Mouse (Mus musculus) cerebellum, adult 2 months (tissue): ENCODE results near the gene Slc15a3. TPM values are rescaled to one million over a fixed set of nuclear protein-coding genes. Genes with fewer than 3 reads are reported as not detected.

Experiments
- DNase-seq, 2 experiments: peaks; one replicate each; pipeline ENCODE4 v3.0.0; 2021
- H3K27ac ChIP-seq: fragments of 200-500 bp; 2 replicates; pipeline ENCODE4 v1.5.1; 2012; ENCODE audit warnings: low read length, control low read depth, inconsistent platforms; ENCODE audit not compliant: insufficient read depth
- H3K27me3 ChIP-seq: fragments of 200-500 bp; 2 replicates; pipeline ENCODE4 v1.6.1; 2012; ENCODE audit warnings: inconsistent platforms, mild to moderate bottlenecking, low read length, moderate library complexity; ENCODE audit not compliant: control insufficient read depth, insufficient read depth
- H3K4me1 ChIP-seq: fragments of 200-500 bp; 2 replicates; pipeline ENCODE4 v1.6.1; 2011; ENCODE audit warnings: low read length; ENCODE audit not compliant: control insufficient read depth, insufficient read depth
- H3K4me3 ChIP-seq: fragments of 200-500 bp; replicated peaks from 2 replicates; pipeline ENCODE3; 2011; ENCODE audit warnings: mild to moderate bottlenecking, low read depth, low read length, control low read depth; ENCODE audit not compliant: insufficient read depth
- CTCF ChIP-seq: fragments of 200-500 bp; IDR thresholded peaks from 2 replicates; pipeline ENCODE4 v1.5.1; 2011; ENCODE audit warnings: low read depth, mild to moderate bottlenecking, control low read depth, low read length, moderate library complexity, borderline replicate concordance; ENCODE audit not compliant: insufficient read depth
- POLR2A ChIP-seq: fragments of 200-500 bp; IDR thresholded peaks from 2 replicates; pipeline ENCODE4 v1.6.1; 2011; ENCODE audit warnings: low read length, control low read depth, borderline replicate concordance; ENCODE audit not compliant: insufficient read depth
- WGBS: fragments of 180-500 bp; shearing (Covaris S2); methylation state at CpG from one replicate; pipeline ENCODE4 v1.1.7; 2018; 5-methylcytosine and 5-hydroxymethylcytosine counted together
- polyA plus RNA-seq: library from polyadenylated mRNA; depleted of rRNA; stranded (reverse); fragments of >200 nt; gene quantifications from 2 replicates; pipeline ENCODE4 v1.2.3, GENCODE M21; 2012

Gene Slc15a3
- polyA plus RNA-seq, 1 experiment: 0.62 TPM

GRCm38 (mm10) chr19:10828321-10828720 is 11.2 kb upstream of the Slc15a3 start:
- no peak for DNase-seq
- TF ChIP-seq POLR2A: no peak
- TF ChIP-seq CTCF: no peak
- Histone ChIP-seq H3K4me1 (peaks cover 6% of the 10 kb centered on the region; the same call in 1 of the 2 replicates), H3K27me3 (no peaks in the 10 kb centered on the region), H3K4me3 (no peak overlapping the region), H3K27ac (no peak overlapping the region)
- WGBS: 98% methylated on average over 5 of the region's 5 CpGs

- H3K4me1 ChIP-seq: peaks cover 6% of the 10 kb centered on the region; the same call in 1 of the 2 replicates
- H3K27ac ChIP-seq: no peak within 1 kb of the TSS
- no peak for DNase-seq
- TF ChIP-seq CTCF (no peak), POLR2A (no peak)
- H3K4me3 ChIP-seq: no peak within 1 kb of the TSS
- whole genome bisulfite sequencing: 95% methylated on average over 16 of the region's 16 CpGs
- no peaks in the 10 kb centered on the region for H3K27me3 ChIP-seq
Observed at GRCm38 (mm10) chr19:10829436-10830175, 9.9 kb upstream of the Slc15a3 start, which contains the start of gene Cd6. Gene Cd6 (minus strand): TSS chr19:10830058.

- TF ChIP-seq POLR2A (no peak), CTCF (peak; percentile 50)
- H3K27me3 ChIP-seq: no peaks in the 10 kb centered on the region
- no peak overlapping the region for H3K27ac ChIP-seq
- peaks cover 6% of the 10 kb centered on the region; the same call in 1 of the 2 replicates for H3K4me1 ChIP-seq
- no peak overlapping the region for H3K4me3 ChIP-seq
- WGBS: 14% methylated on average over 5 of the region's 5 CpGs
- DNase-seq: peak; percentile 54 to 56
Observed at GRCm38 (mm10) chr19:10831424-10831823, 8.1 kb upstream of the Slc15a3 start.

- H3K27ac ChIP-seq: no peak overlapping the region
- H3K4me1 ChIP-seq: peaks cover 6% of the 10 kb centered on the region; the same call in 1 of the 2 replicates
- TF ChIP-seq POLR2A (no peak), CTCF (no peak)
- DNase-seq: no peak
- WGBS: 34% methylated on average over 3 of the region's 3 CpGs
- H3K27me3 ChIP-seq: no peaks in the 10 kb centered on the region
- H3K4me3 ChIP-seq: no peak overlapping the region
Observed at GRCm38 (mm10) chr19:10832030-10832429, 7.5 kb upstream of the Slc15a3 start.

GRCm38 (mm10) chr19:10833611-10834010 is 5.9 kb upstream of the Slc15a3 start:
- H3K27ac ChIP-seq: no peak overlapping the region
- TF ChIP-seq CTCF (no peak), POLR2A (no peak)

GRCm38 (mm10) chr19:10835671-10836070 is 3.9 kb upstream of the Slc15a3 start:
- no peak overlapping the region for H3K27ac ChIP-seq
- no peak overlapping the region for H3K4me3 ChIP-seq
- WGBS: 81% methylated on average over 3 of the region's 3 CpGs

More at GRCm38 (mm10) chr19:10833611-10834010, 5.9 kb upstream of the Slc15a3 start:
- Histone ChIP-seq H3K27me3 (no peaks in the 10 kb centered on the region), H3K4me1 (peaks cover 6% of the 10 kb centered on the region; the same call in 1 of the 2 replicates), H3K4me3 (no peak overlapping the region)
- WGBS: 89% methylated on average over 3 of the region's 3 CpGs
- no peak for DNase-seq

GRCm38 (mm10) chr19:10841721-10842626 is 2.4 kb downstream of the Slc15a3 start:
- H3K27ac ChIP-seq: no peak overlapping the region
- 68% methylated on average over 16 of the region's 16 CpGs for WGBS
- peaks cover 3% of the 10 kb centered on the region for H3K4me1 ChIP-seq
- H3K27me3 ChIP-seq: no peaks in the 10 kb centered on the region
- TF ChIP-seq POLR2A: no peak
- TF ChIP-seq CTCF: no peak
- DNase-seq: no peak
- no peak overlapping the region for H3K4me3 ChIP-seq

More at GRCm38 (mm10) chr19:10835671-10836070, 3.9 kb upstream of the Slc15a3 start:
- DNase-seq: no peak
- no peak for TF ChIP-seq POLR2A
- TF ChIP-seq CTCF: no peak
- no peaks in the 10 kb centered on the region for H3K27me3 ChIP-seq
- peaks cover 6% of the 10 kb centered on the region; the same call in 1 of the 2 replicates for H3K4me1 ChIP-seq
